Mouse (Mus musculus): Measurements from ENCODE around the gene Sh3bp5.

- no peak for TF ChIP-seq CTCF (IDR thresholded peaks at IDR 0.05; ENCODE audit: extremely low read depth, insufficient read length, insufficient replicate concordance, low read depth, low read length)
- no peak for TF ChIP-seq POLR2A (IDR thresholded peaks at IDR 0.05; ENCODE audit: low read depth, low read length)
Measured at GRCm38 (mm10) chr14:31335765-31336164, 100.1 kb downstream of the Sh3bp5 start.

Measured in small intestine, adult 2 months (tissue).